Mouse (Mus musculus): ENCODE results near the gene Rars2.
"Not testable (repeated sequence)": the region's sequence is repeated elsewhere in the genome, so short reads cannot be mapped to it uniquely, and the experiment has no call there.

Rars2 gene

GRCm38 (mm10) chr4:34614630-34615094, at the start of gene Rars2, which contains the start of gene Orc3:
Rars2 (plus strand) TSS chr4:34614957.
Orc3 (minus strand) TSS chr4:34614944.
- peak; percentile 89 for DNase-seq (ENCODE audit: low spot score)

- no peak for DNase-seq (ENCODE audit: low spot score)
Observed at GRCm38 (mm10) chr4:34566226-34566625, 48.5 kb upstream of the Rars2 start.

GRCm38 (mm10) chr4:34572876-34573275, 41.9 kb upstream of the Rars2 start:
- no peak for DNase-seq (ENCODE audit: low spot score)

DNA sequence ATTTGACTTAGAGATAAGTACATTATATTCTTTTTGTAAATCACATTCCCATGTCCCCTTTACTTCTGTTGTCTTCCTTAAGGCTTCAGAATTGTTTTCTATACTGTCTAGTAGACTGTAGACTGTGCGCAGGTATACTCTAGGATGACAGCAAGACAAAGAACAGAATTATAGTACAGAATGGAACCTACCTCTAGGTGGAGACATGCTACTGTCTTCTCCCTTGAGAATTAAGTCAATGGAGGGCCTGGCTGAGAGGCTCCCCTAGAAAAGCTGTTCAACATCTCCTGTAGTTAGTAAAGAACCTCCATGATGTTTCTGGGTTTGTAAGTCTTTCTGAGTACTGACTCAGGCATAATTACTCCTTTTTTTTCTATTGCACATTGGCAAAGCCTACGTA, 37.7 kb upstream of the Rars2 start:
- DNase-seq (ENCODE audit: low spot score), result no peak

DNA sequence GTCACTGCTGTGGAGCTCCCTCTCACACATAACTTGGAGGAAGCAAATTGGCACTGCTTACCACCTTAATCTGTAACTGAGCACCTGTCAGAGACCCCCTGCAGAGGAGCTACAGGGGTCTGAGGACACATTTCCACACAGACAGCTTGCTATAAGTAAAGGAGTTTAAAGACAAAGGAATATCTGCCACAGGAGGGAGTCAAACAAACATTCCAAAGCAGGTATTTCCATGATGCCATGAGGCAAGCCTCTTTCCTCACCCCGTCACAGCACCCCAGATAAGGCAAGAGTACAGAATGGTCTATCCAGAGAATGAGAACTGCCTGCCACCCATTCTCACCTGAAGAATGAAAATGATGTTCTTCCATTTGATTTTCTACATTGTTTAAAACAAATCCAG, 35.5 kb upstream of the Rars2 start:
- no peak for DNase-seq (ENCODE audit: low spot score)

GRCm38 (mm10) chr4:34581489-34581888, 33.3 kb upstream of the Rars2 start:
- DNase-seq (ENCODE audit: low spot score), result not testable (repeated sequence)

- no peak for DNase-seq (ENCODE audit: low spot score)
Observed at GRCm38 (mm10) chr4:34581990-34582389, 32.8 kb upstream of the Rars2 start.

GRCm38 (mm10) chr4:34582476-34582875, 32.3 kb upstream of the Rars2 start:
- DNase-seq (ENCODE audit: low spot score), result no peak

- DNase-seq (ENCODE audit: low spot score), result no peak
Observed at GRCm38 (mm10) chr4:34583427-34583826, 31.3 kb upstream of the Rars2 start.

DNA sequence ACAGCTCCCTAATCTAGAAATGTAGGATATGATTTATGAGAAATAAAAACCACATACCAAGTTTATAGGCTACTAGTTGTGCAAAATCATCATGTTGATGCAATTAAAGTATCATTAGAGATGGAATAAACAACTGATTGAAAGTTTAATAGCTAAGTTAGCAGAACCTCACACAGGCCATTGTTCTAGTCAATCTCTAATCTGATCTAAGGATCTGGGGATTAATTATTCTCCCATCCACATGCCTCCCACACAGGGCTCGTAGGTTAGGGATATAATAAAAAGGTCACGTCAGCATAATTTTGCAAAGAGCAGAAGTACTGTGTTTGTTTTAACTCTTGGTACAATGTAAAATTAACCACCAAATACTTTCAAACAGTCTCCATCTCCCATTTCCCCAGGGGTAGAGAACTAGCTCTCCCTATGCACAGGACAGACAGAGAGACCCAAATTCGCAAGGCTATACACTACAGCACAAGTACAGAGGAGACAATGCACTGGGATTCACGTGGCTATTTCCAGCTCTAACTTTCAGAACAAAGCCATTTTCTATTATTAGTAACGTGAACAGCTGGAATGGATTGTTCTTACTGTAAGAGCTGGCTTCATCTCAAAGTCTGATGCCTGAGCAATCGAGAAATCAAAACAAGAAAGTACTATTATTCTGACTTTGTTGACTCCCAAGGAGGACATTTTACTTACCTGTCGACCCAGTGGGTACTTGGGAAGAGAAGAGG, 29.7 kb upstream of the Rars2 start:
- no peak for DNase-seq (ENCODE audit: low spot score)

DNA sequence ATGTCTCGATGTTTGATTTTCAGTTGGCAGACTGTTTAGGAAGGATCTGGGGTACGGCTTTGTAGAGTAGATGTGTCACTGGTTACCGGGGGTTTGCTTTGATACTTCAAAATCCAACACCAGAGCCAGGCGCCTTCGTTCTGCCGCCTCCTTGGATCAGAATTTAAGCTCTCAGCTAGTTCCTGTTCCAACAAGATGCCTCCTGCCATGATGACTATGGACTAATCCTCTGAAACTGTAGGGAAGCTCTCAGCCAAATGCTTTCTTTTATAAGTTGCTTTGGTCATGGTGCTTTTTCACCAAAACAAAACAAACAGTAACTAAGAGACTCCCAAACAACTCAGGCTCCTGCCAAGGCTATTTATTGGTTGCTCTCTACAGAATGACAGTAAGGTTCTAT, 11.6 kb upstream of the Rars2 start:
- no peak for DNase-seq (ENCODE audit: low spot score)

DNA sequence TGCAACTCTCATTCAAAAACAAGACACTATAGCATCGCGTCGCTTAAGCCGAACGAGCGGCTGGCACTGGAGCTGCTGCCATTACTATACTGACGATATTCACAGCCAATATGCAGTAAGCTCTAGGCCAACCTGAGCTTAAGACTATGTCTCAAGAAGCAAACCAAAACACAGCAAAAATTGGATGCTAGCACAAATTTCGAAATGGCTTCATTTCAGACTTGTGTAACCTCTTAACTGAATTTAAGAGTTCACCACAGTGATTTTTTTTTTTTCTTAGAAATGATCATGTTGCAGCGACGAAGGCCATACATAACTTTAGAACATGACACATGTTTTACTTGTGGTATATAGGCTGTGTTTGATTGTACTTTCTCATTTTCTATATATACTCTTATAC, 8.1 kb upstream of the Rars2 start:
- no peak for DNase-seq (ENCODE audit: low spot score)

GRCm38 (mm10) chr4:34613571-34614145, 1.1 kb upstream of the Rars2 start:
- no peak for DNase-seq (ENCODE audit: low spot score)

- DNase-seq (ENCODE audit: low spot score), result peak; percentile 14
Observed at GRCm38 (mm10) chr4:34615303-34615702, 546 bp downstream of the Rars2 start.

DNA sequence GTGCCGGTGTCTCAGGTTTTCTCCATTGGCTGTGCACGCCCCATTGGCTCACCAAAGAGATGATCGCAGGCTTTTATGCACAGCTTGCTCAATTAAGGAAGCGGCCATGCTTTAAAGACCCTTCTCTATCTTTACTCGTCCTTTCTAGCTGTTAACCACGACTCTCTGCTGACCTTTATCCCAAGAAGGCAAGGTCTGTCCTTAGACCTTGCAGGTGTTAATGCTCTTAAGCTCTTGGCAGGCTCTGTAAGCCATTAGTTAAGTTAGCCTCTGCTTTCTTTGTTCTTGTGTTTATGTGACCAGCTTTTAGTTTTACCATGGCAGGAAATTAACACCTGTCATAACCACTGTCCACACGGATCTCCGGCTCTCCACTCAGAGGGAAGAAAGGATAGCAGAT, 1.4 kb downstream of the Rars2 start:
- DNase-seq (ENCODE audit: low spot score), result no peak

- DNase-seq (ENCODE audit: low spot score), result no peak
Observed at GRCm38 (mm10) chr4:34625556-34625955, 10.8 kb downstream of the Rars2 start.

GRCm38 (mm10) chr4:34626401-34626800, 11.6 kb downstream of the Rars2 start:
- DNase-seq (ENCODE audit: low spot score), result no peak

GRCm38 (mm10) chr4:34629956-34630355, 15.2 kb downstream of the Rars2 start:
- DNase-seq (ENCODE audit: low spot score), result no peak

GRCm38 (mm10) chr4:34634129-34634528, 19.4 kb downstream of the Rars2 start:
- DNase-seq (ENCODE audit: low spot score), result no peak

DNA sequence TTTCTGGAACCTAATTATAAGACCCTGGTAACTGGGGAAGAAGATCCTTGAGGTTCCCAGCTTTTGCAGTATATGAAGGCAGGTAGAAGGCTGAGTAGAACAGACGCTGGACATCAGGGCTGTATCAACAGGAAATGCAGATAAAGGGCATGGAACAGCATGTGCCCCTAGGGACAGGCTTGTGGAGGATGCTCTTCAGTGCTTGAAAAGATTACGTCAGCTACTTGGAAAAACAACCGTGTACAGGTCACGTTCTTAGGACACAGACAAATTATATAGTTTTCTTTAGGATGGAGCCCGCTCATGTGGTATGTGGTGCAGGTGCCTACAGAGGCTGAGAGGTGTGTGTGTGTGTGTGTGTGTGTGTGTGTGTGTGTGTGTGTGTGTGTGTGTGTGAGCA, 21.3 kb downstream of the Rars2 start:
- DNase-seq (ENCODE audit: low spot score), result no peak

DNA sequence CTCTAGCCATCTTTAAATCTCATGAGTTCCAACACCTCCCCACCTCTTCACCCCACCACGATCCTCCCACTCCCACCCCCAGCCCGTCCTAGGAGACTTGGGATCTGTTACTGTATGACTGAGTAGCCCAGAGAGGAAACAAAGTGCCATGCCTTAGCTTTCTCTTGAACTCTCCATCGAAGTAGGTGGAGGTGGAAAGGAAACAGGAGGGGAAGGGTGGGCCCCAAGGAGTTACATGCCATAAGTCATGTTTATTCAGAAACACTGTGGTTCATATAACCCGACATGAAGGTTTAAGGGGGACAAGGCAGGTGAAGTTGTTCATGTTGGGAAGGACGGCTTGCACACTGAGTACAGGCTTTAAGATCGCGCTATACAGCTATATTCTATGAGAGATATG, 22.6 kb downstream of the Rars2 start:
- no peak for DNase-seq (ENCODE audit: low spot score)

DNA sequence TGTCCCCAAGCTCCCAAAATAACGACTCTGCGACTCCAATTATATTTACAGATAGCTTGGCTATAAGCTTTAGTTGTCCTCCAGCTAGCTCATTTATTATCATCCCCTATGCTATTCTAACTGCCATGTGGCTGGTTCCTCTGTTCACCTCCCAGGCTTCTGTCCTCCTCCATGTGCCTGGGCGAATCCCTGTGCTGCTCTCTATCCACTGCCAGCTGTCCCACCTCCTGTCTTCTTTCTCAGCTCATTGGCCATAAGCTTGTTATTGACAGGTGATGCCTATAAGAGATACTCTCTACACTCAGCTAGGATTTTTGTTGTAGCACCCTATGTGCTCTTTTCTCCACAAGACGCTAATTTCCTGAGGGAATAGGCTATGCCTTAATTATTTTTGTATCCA, 23.1 kb downstream of the Rars2 start:
- no peak for DNase-seq (ENCODE audit: low spot score)

DNA sequence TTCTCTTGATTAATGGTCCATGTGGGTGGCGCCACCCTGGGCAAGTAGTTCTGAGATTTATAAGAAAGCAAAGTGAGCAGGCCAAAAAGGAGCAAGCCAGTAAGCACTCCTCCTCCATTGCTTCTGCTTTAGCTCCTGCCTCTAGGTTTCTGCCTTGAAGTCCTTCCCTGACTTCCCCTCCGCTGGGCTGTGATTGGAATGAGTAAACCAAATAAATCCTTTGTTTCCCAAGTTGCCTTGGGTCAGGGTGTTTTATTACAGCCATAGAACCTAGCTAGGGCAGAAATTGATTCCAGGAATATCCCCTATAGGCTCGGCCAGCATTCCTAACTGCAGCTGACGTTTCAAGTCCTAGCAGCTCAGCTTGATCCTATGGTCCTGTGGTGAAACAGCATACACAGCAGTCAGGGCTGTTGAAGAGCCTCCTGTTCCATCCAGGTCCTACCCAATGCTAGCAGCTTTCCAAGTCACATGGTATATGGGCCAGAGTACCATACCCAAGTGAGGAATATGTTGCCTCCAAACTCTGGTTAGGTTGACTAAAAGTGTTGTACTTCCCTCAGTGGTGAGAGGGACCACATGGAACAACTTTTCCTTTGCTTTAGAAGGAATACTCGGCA, 25.1 kb downstream of the Rars2 start:
- no peak for DNase-seq (ENCODE audit: low spot score)

Data from urinary bladder, postnatal 25 days (tissue).